Mouse (Mus musculus) neural tube, embryonic 14.5 days (tissue): Measurements from ENCODE around the gene Elovl1. TPM values are rescaled to one million over a fixed set of nuclear protein-coding genes. Genes with fewer than 3 reads are reported as not detected.

Source experiments
- ATAC-seq: fragments of 200-750 bp; cut with Nextera tagmentation; 2 replicates; pipeline ENCODE4 v1.8.0; 2017; ENCODE audit warnings: low read depth, mild to moderate bottlenecking, moderate TSS enrichment, moderate library complexity
- H3K27ac ChIP-seq: fragments of 300-500 bp; sonication (generic); 2 replicates; pipeline ENCODE4 v1.5.1; 2014; ENCODE audit warnings: low read depth, mild to moderate bottlenecking, control low read depth, low read length, moderate library complexity, mixed read lengths
- H3K27me3 ChIP-seq: fragments of 300-500 bp; sonication (generic); 2 replicates; pipeline ENCODE4 v1.6.1; 2014; ENCODE audit warnings: low read length; ENCODE audit not compliant: control insufficient read depth, insufficient read depth
- H3K36me3 ChIP-seq: fragments of 300-500 bp; sonication (generic); 2 replicates; pipeline ENCODE4 v1.6.1; 2014; ENCODE audit warnings: low read length, mixed read lengths; ENCODE audit not compliant: control insufficient read depth, insufficient read depth
- H3K4me1 ChIP-seq: fragments of 300-500 bp; sonication (generic); 2 replicates; pipeline ENCODE4 v1.6.1; 2014; ENCODE audit warnings: low read length; ENCODE audit not compliant: control insufficient read depth, insufficient read depth
- H3K4me2 ChIP-seq: fragments of 300-500 bp; sonication (generic); 2 replicates; pipeline ENCODE4 v1.6.1; 2014; ENCODE audit warnings: mild to moderate bottlenecking, low read depth, low read length, control low read depth
- H3K4me3 ChIP-seq: fragments of 300-500 bp; sonication (generic); 2 replicates; pipeline ENCODE4 v1.5.1; 2014; ENCODE audit warnings: low read depth, low read length, control low read depth, mixed read lengths
- H3K9ac ChIP-seq: fragments of 300-500 bp; sonication (generic); replicated peaks from 2 replicates; pipeline ENCODE4 v1.6.1; 2014; ENCODE audit warnings: low read depth, mild to moderate bottlenecking, control low read depth, low read length, mixed read lengths
- H3K9me3 ChIP-seq: fragments of 300-500 bp; sonication (generic); 2 replicates; pipeline ENCODE4 v1.6.1; 2016; ENCODE audit warnings: low read length; ENCODE audit not compliant: control insufficient read depth
- WGBS: fragments of 180-500 bp; shearing (Covaris S2); extraction: QIAGEN DNeasy Blood & Tissue Kit; methylation state at CpG from one replicate; pipeline ENCODE4 v1.1.7; 2014; 5-methylcytosine and 5-hydroxymethylcytosine counted together
- polyA plus RNA-seq: library from polyadenylated mRNA; unstranded; fragments of >200 nt; fragmentation: Nextera tagmentation; extraction: Ambion mirVana; gene quantifications from 2 replicates; pipeline ENCODE4 v1.2.1, GENCODE M21; 2014

The Elovl1 gene
- polyA plus RNA-seq, 1 experiment from 2014 or later: 20.2 TPM

DNA sequence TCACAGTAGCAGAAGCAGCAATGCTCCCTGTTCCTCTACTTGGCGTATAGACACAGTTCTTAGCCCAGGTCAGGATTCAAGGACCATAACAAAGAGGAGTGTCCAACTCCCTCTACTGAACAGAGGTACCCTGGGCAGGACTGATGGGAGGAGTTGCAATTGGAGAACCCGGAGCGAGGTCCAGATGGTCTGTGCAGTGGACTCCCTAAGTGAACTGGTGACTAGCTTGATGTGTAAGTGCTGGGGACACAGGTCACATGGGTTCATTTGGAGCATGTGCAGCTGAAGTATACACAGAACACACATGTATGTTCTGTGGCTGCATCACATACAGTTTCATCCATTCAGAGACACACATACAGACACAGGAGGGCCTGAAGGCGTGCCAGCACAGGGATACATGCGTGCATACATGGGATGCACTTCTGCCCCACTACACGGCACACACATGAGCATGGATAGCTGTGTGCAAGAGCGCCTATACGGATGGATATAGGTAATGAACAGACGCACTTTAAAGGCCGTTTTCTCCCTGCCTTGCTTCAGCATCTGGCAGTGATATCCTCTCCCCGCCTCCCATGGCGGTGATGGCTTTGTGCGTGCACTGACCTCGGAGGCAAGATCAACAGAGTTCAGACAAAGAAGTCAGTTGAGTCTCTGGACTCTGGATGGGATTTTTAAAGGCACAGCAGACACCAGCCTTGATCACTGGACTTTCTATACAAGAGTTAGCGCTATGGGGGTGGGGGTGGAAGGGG is 49.1 kb downstream of the Elovl1 start:
- no peak for ATAC-seq

More for the DNA sequence above, 49.1 kb downstream of the Elovl1 start:
- Histone ChIP-seq H3K4me1 (no peaks in the 10 kb centered on the region), H3K4me2 (no peak overlapping the region), H3K9me3 (no peaks in the 10 kb centered on the region), H3K36me3 (no peaks in the 10 kb centered on the region), H3K27me3 (no peaks in the 10 kb centered on the region), H3K4me3 (no peak overlapping the region), H3K9ac (no peak overlapping the region), H3K27ac (no peak overlapping the region)
- 44% methylated on average over 15 of the region's 15 CpGs for WGBS

Other genes with a start within 250 kb of the Elovl1 start
- gene Kdm4a, start 248.1 kb upstream of the Elovl1 start, polyA plus RNA-seq: 55.8 and 58.6 TPM in 2 replicates
- gene Ptprf, start 136.7 kb upstream of the Elovl1 start, polyA plus RNA-seq: 52.4 and 66.7 TPM in 2 replicates
- gene Szt2, start 18.8 kb upstream of the Elovl1 start, polyA plus RNA-seq: 13.7 and 14.5 TPM in 2 replicates
- gene Med8, start 18.8 kb upstream of the Elovl1 start, polyA plus RNA-seq: 100 and 103 TPM in 2 replicates
- gene Cdc20, start 9.3 kb downstream of the Elovl1 start, polyA plus RNA-seq: 13.3 and 24.0 TPM in 2 replicates
- gene Mpl, start 29.4 kb downstream of the Elovl1 start, polyA plus RNA-seq: 0.12 TPM in 1 of 2 replicates, not detected in the other
- 6.1 and 13.2 TPM in 2 replicates for gene Tie1, start 62.0 kb downstream of the Elovl1 start, polyA plus RNA-seq
- not detected in 2 replicates for gene 2610528J11Rik, start 98.9 kb downstream of the Elovl1 start, polyA plus RNA-seq
- 0.44 TPM in 1 of 2 replicates, not detected in the other for gene Tmem125, start 116.0 kb downstream of the Elovl1 start, polyA plus RNA-seq
- gene Cfap57, start 192.7 kb downstream of the Elovl1 start, polyA plus RNA-seq: 1.5 TPM in 2 replicates
- 100.0 and 117 TPM in 2 replicates for gene Ebna1bp2, start 192.7 kb downstream of the Elovl1 start, polyA plus RNA-seq
- not detected in 2 replicates for gene Olfr62, start 230.9 kb downstream of the Elovl1 start, polyA plus RNA-seq